Mouse (Mus musculus) megakaryocyte, adult 5-6 weeks (primary cell): Measurements from ENCODE around the gene 2210017I01Rik. TPM values are rescaled to one million over a fixed set of nuclear protein-coding genes. Genes with fewer than 3 reads are reported as not detected.

Experiments used
- ATAC-seq: 2 replicates; pipeline ENCODE4 v1.8.0; 2016; ENCODE audit warnings: mild to moderate bottlenecking, inconsistent platforms; ENCODE audit not compliant: poor library complexity, severe bottlenecking
- total RNA-seq, 2 experiments: library from RNA; stranded (forward) in 1 of 2; stranded (reverse) in 1 of 2; fragments of 153-499, 151-499 nt in 1 of 2; fragments of 221-1000, 200-1000 nt in 1 of 2; gene quantifications; 2 replicates each; pipeline versions ENCODE4 v1.2.3 to v1.2.4; 2015 to 2017

2210017I01Rik gene
- total RNA-seq (2015) (not detected in 2 replicates), total RNA-seq (2017) (not detected in 2 replicates)

DNA sequence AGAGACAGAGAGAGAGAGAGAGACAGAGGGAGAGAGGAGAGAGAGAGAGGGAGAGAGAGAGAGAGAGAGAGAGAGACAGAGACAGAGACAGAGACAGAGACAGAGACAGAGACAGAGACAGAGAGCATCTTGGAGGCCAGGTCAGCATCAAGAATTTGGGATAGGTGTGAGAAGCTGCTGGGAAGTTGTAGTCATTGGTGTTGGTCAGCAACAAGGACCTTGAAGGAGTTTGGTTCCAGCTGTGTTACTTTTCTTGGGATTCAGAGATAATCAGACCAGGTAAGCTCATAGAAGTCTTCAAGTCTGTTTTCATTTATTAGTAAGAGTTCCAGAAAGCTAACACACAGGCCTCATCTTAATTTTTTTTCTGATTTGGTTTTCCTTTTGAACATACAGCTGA is at the start of gene 2210017I01Rik:
2210017I01Rik (minus strand) TSS at position 101 of the 400 bp plus-strand sequence.
- no peak for ATAC-seq

- ATAC-seq = no peak
Observed at GRCm38 (mm10) chr3:92656826-92657225, 49.5 kb upstream of the 2210017I01Rik start, which contains the start of gene Lce1b. Lce1b (minus strand) TSS chr3:92656926.

DNA sequence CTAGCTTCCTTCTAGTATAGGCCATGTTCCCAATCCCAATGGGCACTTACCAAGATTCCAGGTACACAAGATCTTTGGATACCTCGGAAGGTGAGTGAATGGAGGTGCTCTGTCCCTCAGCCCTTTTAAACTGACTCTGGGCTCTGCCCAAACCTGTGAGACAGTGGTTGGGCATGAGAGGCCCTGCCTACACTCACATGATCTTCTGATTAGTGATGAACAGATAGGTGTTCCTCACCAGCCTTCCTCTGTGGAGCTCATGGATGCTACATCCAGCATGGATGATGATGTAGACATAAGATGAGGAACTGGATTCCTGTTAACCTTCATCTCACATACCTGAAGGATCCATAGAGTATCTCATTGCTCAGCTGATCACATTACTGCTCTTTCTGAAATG is 40.9 kb upstream of the 2210017I01Rik start, which contains the start of gene Lce1a1:
Lce1a1 (minus strand) TSS at position 101 of the 400 bp plus-strand sequence.
- ATAC-seq = no peak

- ATAC-seq = no peak
Observed at GRCm38 (mm10) chr3:92639854-92640253, 32.6 kb upstream of the 2210017I01Rik start.

GRCm38 (mm10) chr3:92638653-92638991 is 31.3 kb upstream of the 2210017I01Rik start:
- ATAC-seq = no peak

DNA sequence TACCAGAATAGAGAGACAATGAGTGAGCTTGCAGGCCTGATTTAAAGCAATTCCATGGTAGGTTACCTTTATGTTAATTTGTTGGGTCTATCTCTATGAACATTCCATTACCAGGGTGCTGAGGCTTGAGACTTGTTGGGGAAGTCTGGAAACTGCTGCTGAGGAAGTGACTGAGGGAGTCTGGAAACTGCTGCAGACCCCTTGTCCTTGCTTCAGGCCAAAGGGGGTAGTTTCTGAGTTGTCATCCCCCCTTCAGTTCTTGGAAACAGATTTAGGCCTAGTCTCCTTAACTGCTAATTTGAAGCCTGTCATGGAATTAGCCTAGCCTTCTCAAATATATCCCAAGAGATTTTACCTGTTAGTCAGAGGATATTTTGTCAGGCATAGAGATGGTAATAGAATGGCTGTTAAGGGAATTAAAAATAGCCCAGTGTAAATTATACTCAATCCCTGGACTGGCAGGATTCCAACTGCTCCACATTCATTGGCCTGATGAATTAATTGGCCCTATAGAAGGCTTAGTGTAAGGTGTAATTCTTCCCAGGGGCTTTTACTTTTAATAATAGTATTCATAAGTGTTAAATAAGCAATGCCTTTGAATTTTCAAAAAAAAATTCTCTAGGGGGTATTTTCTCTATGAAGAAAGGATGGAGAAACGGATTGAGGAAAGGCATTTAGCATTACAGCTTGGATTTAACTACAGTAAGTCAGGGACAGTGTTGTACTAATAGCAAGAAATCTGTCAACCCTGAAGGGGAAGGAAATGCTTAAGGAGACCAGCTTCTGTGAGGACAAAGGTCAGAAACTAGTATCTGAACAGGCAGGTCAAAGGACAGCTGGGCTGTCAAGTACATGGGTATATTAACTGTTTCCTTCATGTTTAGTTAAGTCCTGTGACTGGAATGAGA is 30.7 kb upstream of the 2210017I01Rik start:
- no peak for ATAC-seq

DNA sequence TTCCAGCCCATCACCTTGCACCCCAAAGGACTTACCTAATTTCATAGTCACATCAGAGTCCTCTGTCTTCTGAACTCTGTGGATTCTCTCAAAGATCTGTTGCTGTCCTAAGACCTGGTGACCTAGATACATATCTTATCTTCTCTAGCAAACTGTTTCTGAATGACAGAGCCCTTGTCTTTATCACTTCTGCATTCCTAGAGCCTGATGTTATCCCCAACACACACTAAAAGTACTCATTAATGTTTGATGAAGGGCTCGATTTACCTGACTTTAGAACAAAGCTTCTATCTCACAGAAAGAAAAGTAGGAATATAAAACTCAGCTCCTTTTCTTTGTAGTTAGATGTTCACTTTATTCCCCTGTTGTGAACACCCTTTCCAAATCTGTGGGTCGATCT is 14.3 kb upstream of the 2210017I01Rik start, which contains the start of gene Lce6a:
Lce6a (minus strand) TSS at position 101 of the 400 bp plus-strand sequence.
- no peak for ATAC-seq

DNA sequence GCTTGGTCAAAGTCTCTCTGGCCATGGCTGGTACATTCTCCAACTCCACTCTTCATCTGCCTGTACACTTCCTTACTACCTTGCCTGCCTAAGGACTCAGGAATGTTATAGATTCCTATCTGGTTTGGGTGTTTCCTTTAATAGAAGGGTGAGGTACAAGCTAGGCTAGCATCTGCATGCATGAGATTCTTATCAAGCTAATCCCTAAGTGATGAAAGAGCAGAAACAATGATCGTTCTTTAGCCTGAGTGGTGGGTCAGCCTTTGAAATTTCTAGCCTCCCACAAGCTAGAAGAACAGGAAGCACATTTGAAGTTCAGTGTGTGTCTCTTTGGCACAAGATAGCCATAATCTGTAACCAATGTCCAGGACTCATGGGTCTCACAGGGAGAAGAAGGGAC is 2.5 kb upstream of the 2210017I01Rik start:
- ATAC-seq = no peak

DNA sequence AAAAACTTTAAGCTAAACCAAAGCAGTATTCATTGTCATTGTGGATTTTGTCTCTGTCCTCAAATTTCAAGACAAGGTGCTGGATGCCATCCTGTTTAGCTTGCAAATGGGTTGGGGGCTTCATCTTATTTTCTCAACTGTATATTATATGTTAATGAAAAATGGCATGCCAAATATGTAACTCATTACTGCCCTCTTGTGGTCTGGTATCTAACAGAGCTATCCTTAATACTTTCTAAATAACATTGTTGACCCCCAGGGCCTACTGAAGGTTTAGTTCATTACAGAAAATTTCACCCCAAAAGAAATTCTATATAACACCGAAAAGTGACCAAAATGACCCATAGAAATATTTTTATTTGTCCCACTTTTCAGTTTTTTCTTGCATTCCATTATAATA is 5.1 kb downstream of the 2210017I01Rik start:
- no peak for ATAC-seq

DNA sequence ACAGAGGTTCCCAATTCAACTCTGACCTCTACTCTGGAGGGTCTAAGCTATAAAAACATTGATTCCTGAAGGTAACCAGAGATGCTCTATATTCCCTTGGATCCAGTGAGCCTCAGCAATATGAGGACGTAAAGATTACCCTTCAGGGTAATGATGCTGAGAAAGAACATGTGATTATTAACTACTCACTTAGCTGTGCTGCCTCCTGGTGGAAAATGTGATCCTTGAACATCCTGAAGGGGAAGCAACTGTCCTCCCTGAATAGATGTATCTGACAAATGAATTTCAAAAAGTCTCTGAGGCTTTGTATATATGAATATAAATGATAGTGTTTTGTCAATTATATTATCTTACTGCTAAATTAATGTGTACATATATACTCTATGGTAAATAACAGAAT is 6.8 kb downstream of the 2210017I01Rik start:
- ATAC-seq = no peak

DNA sequence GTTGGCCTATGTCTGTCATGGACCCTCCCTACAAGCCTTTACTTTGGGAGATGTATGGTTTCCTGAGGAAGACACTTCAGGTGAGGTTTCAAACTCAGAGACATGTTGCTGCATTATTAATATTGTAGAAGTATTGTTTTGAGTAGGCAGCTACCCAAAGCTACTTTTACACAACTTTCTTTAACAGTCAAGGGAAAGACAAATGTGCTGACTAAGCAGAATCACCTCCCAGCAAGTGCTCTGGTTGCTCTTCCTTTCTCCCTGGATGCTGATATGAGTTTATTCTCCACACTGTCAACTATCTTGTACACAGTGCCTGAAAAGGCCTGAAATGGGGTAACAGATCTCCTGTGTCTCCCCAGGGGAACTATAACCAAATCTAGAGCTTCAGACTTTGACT is 7.3 kb downstream of the 2210017I01Rik start:
- ATAC-seq = no peak

DNA sequence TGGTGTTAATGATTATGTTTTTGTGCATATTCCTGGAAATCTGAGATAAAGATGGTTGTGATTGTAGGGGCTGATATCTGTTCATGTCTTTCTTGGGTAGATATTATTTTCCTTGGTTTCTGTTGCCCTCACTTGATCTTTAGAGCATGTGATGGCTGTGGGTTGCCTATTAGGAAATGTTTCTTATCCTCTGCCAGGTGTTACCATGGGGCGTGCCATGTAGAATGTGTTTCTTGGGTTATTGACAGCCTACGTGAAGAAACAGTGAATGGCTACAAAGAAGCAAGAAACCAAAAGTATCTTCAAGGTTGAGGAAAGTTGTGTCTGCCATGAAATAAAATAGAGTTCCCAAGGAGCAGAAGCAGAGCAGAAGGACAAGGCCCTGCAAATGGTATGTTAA is 8.9 kb downstream of the 2210017I01Rik start:
- ATAC-seq = no peak

- ATAC-seq = no peak
Observed at GRCm38 (mm10) chr3:92588858-92589257, 18.4 kb downstream of the 2210017I01Rik start, which contains the start of gene Smcp. Smcp (minus strand) TSS chr3:92588997.

DNA sequence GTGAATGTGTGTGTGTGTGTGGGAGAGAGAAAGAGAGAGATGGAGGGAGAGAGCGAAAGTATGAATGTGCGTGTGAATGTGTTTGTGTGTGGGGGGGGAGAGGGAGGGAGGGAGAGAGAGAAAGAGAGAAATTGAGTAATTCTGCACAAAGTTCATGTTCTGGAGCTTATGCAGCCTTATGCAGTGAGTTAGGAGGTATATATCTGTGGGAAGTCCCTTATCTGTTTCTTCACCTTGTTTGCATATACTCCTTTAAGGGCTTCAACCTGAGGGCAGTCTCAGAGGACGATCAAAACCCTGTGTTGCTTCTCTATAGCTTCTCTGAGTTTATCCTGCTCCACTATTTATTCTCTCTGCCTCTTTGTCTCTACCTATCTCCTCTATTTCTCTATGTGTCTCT is 20.1 kb downstream of the 2210017I01Rik start:
- ATAC-seq = no peak

DNA sequence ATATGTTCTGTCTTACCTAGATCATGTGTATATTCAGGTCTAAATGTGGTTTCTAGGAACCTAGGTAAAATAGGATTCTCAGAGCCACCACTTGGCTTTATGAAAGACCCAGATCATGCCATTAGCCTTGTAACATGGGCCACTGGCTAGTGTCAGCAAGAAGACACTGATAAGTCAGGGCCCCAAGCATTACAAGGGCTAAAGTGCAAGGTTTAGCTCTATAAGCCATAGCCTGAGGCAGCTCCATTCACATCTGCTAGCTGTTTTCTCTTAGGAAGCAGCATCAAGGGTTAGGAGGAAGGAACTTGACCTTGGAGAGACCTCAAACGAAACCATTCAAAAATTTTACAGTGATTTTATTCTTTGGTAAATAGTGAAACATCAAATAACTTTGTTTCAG is 22.2 kb downstream of the 2210017I01Rik start:
- ATAC-seq = no peak

GRCm38 (mm10) chr3:92583164-92583826 is 24.0 kb downstream of the 2210017I01Rik start:
- no peak for ATAC-seq

GRCm38 (mm10) chr3:92579508-92579907 is 27.8 kb downstream of the 2210017I01Rik start:
- ATAC-seq = no peak

- no peak for ATAC-seq
Observed at GRCm38 (mm10) chr3:92578652-92579413, 28.5 kb downstream of the 2210017I01Rik start.

DNA sequence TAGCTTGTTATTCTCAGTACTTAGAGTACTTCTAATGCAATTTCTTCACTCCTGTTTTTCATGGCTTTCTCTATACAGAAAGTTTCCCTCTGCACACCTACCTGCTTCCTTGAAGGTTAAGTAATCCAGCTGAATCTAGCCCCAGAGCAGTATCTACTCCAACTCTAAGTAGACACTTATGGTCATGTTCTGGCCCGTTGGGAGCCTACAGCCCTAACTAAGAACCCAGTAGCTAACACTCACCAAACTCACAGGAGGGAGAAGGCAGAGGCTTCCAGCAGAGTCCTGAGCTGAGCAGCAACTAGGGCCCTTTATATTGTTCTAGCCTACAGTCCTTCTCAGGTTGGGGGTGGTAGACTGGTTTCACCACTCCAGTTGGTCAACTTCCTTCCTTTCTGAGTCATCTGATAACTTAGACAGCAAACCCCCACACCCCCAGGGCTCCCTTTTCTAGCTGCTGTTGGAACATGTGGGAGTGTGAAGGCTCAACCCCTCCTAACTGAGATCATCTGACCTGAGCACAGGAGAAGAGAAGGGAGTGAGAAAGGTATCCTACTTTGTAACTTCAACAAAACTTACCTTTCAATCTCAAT is 33.7 kb downstream of the 2210017I01Rik start, which contains the start of gene Ivl:
Ivl (minus strand) TSS at position 287 of the 593 bp plus-strand sequence.
- no peak; the same call in 1 of the 2 replicates for ATAC-seq

GRCm38 (mm10) chr3:92572514-92573155 is 34.7 kb downstream of the 2210017I01Rik start:
- ATAC-seq = no peak
